Mouse (Mus musculus) brown adipose tissue, adult 24 weeks (tissue): ENCODE data around the gene Mtch2. TPM values are rescaled to one million over a fixed set of nuclear protein-coding genes. Genes with fewer than 3 reads are reported as not detected.

Experiments
- H3K27ac ChIP-seq: fragments of 200-500 bp; replicated peaks from 2 replicates; pipeline ENCODE4 v1.5.1; 2012; ENCODE audit warnings: low read depth, mild to moderate bottlenecking, low read length
- H3K4me1 ChIP-seq: fragments of 200-500 bp; 2 replicates; pipeline ENCODE4 v1.6.1; 2012; ENCODE audit warnings: low read length, mixed read lengths; ENCODE audit not compliant: control insufficient read depth, insufficient read depth, insufficient read length
- H3K4me3 ChIP-seq: fragments of 200-500 bp; 2 replicates; pipeline ENCODE4 v1.5.1; 2012; ENCODE audit warnings: low read depth, mild to moderate bottlenecking, low read length, moderate library complexity; ENCODE audit not compliant: insufficient read depth
- polyA plus RNA-seq: library from polyadenylated mRNA; stranded (reverse); fragments of >200 nt; gene quantifications from 2 replicates; pipeline ENCODE4 v1.2.4, GENCODE M21; 2012; ENCODE audit not compliant: missing spikeins, insufficient read depth, insufficient read length

Mtch2 gene
- polyA plus RNA-seq, 1 experiment: 906 TPM

- no peak overlapping the region for H3K27ac ChIP-seq
Observed at GRCm38 (mm10) chr2:90911668-90912067, 64.7 kb downstream of the Mtch2 start.

GRCm38 (mm10) chr2:90913671-90914070, 66.7 kb downstream of the Mtch2 start:
- no peak overlapping the region for H3K4me3 ChIP-seq
- H3K27ac ChIP-seq: no peak overlapping the region
- peaks cover 5% of the 10 kb centered on the region for H3K4me1 ChIP-seq

More at GRCm38 (mm10) chr2:90911668-90912067, 64.7 kb downstream of the Mtch2 start:
- Histone ChIP-seq H3K4me1 (peaks cover 5% of the 10 kb centered on the region), H3K4me3 (no peak overlapping the region)

- peaks cover 5% of the 10 kb centered on the region for H3K4me1 ChIP-seq
- 0 out of 2 replicates have a peak overlapping the region, but pooled peaks have one; percentile 28 for H3K4me3 ChIP-seq
- no peak overlapping the region for H3K27ac ChIP-seq
Observed at GRCm38 (mm10) chr2:90915516-90915915, 68.6 kb downstream of the Mtch2 start.

Other genes starting within 250 kb of the Mtch2 start
- gene Nup160, start 169.9 kb upstream of the Mtch2 start, polyA plus RNA-seq: 2.5 and 10.1 TPM in 2 replicates
- 8.2 and 14.7 TPM in 2 replicates for gene Fnbp4, start 101.8 kb upstream of the Mtch2 start, polyA plus RNA-seq
- 0.87 and 1.3 TPM in 2 replicates for gene Agbl2, start 64.4 kb upstream of the Mtch2 start, polyA plus RNA-seq
- gene C1qtnf4, start 38.7 kb downstream of the Mtch2 start, polyA plus RNA-seq: 1.6 and 1.8 TPM in 2 replicates
- 13.0 and 13.2 TPM in 2 replicates for gene Kbtbd4, start 57.6 kb downstream of the Mtch2 start, polyA plus RNA-seq
- 871 and 1,187 TPM in 2 replicates for gene Ndufs3, start 57.7 kb downstream of the Mtch2 start, polyA plus RNA-seq
- 42.6 and 48.6 TPM in 2 replicates for gene Celf1, start 93.2 kb downstream of the Mtch2 start, polyA plus RNA-seq
- gene Rapsn, start 188.5 kb downstream of the Mtch2 start, polyA plus RNA-seq: 0.71 and 2.3 TPM in 2 replicates
- gene Psmc3, start 206.9 kb downstream of the Mtch2 start, polyA plus RNA-seq: 157 and 167 TPM in 2 replicates
- 22.4 and 24.6 TPM in 2 replicates for gene Slc39a13, start 223.3 kb downstream of the Mtch2 start, polyA plus RNA-seq
- gene Spi1, start 235.2 kb downstream of the Mtch2 start, polyA plus RNA-seq: 7.6 and 9.3 TPM in 2 replicates